Mouse (Mus musculus) embryonic fibroblast, embryonic 13.5 days (primary cell): ENCODE data around the gene Stt3b.

ENCODE experiments used
- CTCF ChIP-seq: IDR thresholded peaks from 2 replicates; pipeline ENCODE4 v1.5.1; 2011; ENCODE audit warnings: mild to moderate bottlenecking, control low read depth, low read length, moderate library complexity, borderline replicate concordance; ENCODE audit not compliant: insufficient read depth
- POLR2A ChIP-seq: IDR thresholded peaks from 2 replicates; pipeline ENCODE4 v1.6.1; 2011; ENCODE audit warnings: low read depth, mild to moderate bottlenecking, control low read depth, low read length, moderate library complexity

- TF ChIP-seq POLR2A = no peak
- TF ChIP-seq CTCF = no peak
These were observed 80.1 kb downstream of the Stt3b start for GRCm38 (mm10) chr9:115230141-115230540.
